Mouse (Mus musculus): ENCODE data around the gene Gm17657. TPM values are rescaled to one million over a fixed set of nuclear protein-coding genes. Genes with fewer than 3 reads are reported as not detected.

The Gm17657 gene
- polyA plus RNA-seq, 1 experiment from 2014 or later = not detected

- 95% methylated on average over 5 of the region's 5 CpGs for WGBS
- H3K27ac ChIP-seq (ENCODE audit: low read length) = no peak within 1 kb of the TSS
- no peak within 1 kb of the TSS for H3K9ac ChIP-seq (ENCODE audit: low read depth, low read length)
- H3K4me3 ChIP-seq (ENCODE audit: low read depth, low read length) = no peak within 1 kb of the TSS
- H3K27me3 ChIP-seq (ENCODE audit: control insufficient read depth, insufficient read depth, low read depth, low read length) = no peaks in the 10 kb centered on the region
- no peaks in the 10 kb centered on the region for H3K9me3 ChIP-seq (replicated peaks; ENCODE audit: control insufficient read depth, low read length, poor library complexity, severe bottlenecking)
- no peaks in the 10 kb centered on the region for H3K36me3 ChIP-seq (ENCODE audit: control insufficient read depth, insufficient read depth, low read length)
- H3K4me2 ChIP-seq (ENCODE audit: low read length) = peak within 1 kb of the TSS; percentile 93; the same call in 1 of the 2 replicates
- H3K4me1 ChIP-seq (ENCODE audit: control insufficient read depth, insufficient read depth, low read length) = peaks cover 13% of the 10 kb centered on the region
- no peak for ATAC-seq
These were observed 2.8 kb upstream of the Gm17657 start, which contains the start of gene Tmem217 for GRCm38 (mm10) chr17:29552162-29552732. TSS of gene Tmem217 (minus strand) at chr17:29552385.

GRCm38 (mm10) chr17:29551019-29551418, 1.6 kb upstream of the Gm17657 start:
- no peak overlapping the region for H3K4me3 ChIP-seq (ENCODE audit: low read depth, low read length)
- ATAC-seq = no peak

GRCm38 (mm10) chr17:29548994-29549393, 444 bp downstream of the Gm17657 start:
- H3K36me3 ChIP-seq (ENCODE audit: control insufficient read depth, insufficient read depth, low read length) = no peaks in the 10 kb centered on the region
- no peak overlapping the region for H3K9ac ChIP-seq (ENCODE audit: low read depth, low read length)
- peak overlapping the region; percentile 93 for H3K4me2 ChIP-seq (ENCODE audit: low read length)
- H3K4me1 ChIP-seq (ENCODE audit: control insufficient read depth, insufficient read depth, low read length) = peaks cover 13% of the 10 kb centered on the region
- ATAC-seq = no peak
- H3K4me3 ChIP-seq (ENCODE audit: low read depth, low read length) = no peak overlapping the region
- no peak overlapping the region for H3K27ac ChIP-seq (ENCODE audit: low read length)
- no peaks in the 10 kb centered on the region for H3K9me3 ChIP-seq (replicated peaks; ENCODE audit: control insufficient read depth, low read length, poor library complexity, severe bottlenecking)
- 58% methylated on average over 8 of the region's 8 CpGs for WGBS
- H3K27me3 ChIP-seq (ENCODE audit: control insufficient read depth, insufficient read depth, low read depth, low read length) = no peaks in the 10 kb centered on the region

More at GRCm38 (mm10) chr17:29551019-29551418, 1.6 kb upstream of the Gm17657 start:
- Histone ChIP-seq H3K27me3 (ENCODE audit: control insufficient read depth, insufficient read depth, low read depth, low read length) (no peaks in the 10 kb centered on the region), H3K4me2 (ENCODE audit: low read length) (peak overlapping the region; percentile 93), H3K9me3 (replicated peaks; ENCODE audit: control insufficient read depth, low read length, poor library complexity, severe bottlenecking) (no peaks in the 10 kb centered on the region), H3K27ac (ENCODE audit: low read length) (no peak overlapping the region), H3K9ac (ENCODE audit: low read depth, low read length) (no peak overlapping the region), H3K36me3 (ENCODE audit: control insufficient read depth, insufficient read depth, low read length) (no peaks in the 10 kb centered on the region), H3K4me1 (ENCODE audit: control insufficient read depth, insufficient read depth, low read length) (peaks cover 13% of the 10 kb centered on the region)
- WGBS = 62% methylated on average over 6 of the region's 6 CpGs

GRCm38 (mm10) chr17:29548494-29548893, 944 bp downstream of the Gm17657 start:
- no peak for ATAC-seq
- WGBS = 78% methylated on average over 3 of the region's 3 CpGs

GRCm38 (mm10) chr17:29545241-29545640, 4.2 kb downstream of the Gm17657 start:
- no peak for ATAC-seq

More at GRCm38 (mm10) chr17:29548494-29548893, 944 bp downstream of the Gm17657 start:
- Histone ChIP-seq H3K9ac (ENCODE audit: low read depth, low read length) (no peak overlapping the region), H3K4me3 (ENCODE audit: low read depth, low read length) (no peak overlapping the region), H3K27me3 (ENCODE audit: control insufficient read depth, insufficient read depth, low read depth, low read length) (no peaks in the 10 kb centered on the region), H3K27ac (ENCODE audit: low read length) (no peak overlapping the region), H3K4me1 (ENCODE audit: control insufficient read depth, insufficient read depth, low read length) (peaks cover 13% of the 10 kb centered on the region), H3K4me2 (ENCODE audit: low read length) (no peak overlapping the region), H3K9me3 (replicated peaks; ENCODE audit: control insufficient read depth, low read length, poor library complexity, severe bottlenecking) (no peaks in the 10 kb centered on the region), H3K36me3 (ENCODE audit: control insufficient read depth, insufficient read depth, low read length) (no peaks in the 10 kb centered on the region)

GRCm38 (mm10) chr17:29544064-29544463, 5.4 kb downstream of the Gm17657 start:
- H3K27me3 ChIP-seq (ENCODE audit: control insufficient read depth, insufficient read depth, low read depth, low read length) = no peaks in the 10 kb centered on the region
- no peak overlapping the region for H3K9ac ChIP-seq (ENCODE audit: low read depth, low read length)
- no peaks in the 10 kb centered on the region for H3K36me3 ChIP-seq (ENCODE audit: control insufficient read depth, insufficient read depth, low read length)
- H3K4me2 ChIP-seq (ENCODE audit: low read length) = no peak overlapping the region
- no peak for ATAC-seq
- no peak overlapping the region for H3K27ac ChIP-seq (ENCODE audit: low read length)
- no peak overlapping the region for H3K4me3 ChIP-seq (ENCODE audit: low read depth, low read length)
- 72% methylated on average over 2 of the region's 2 CpGs for WGBS
- H3K9me3 ChIP-seq (replicated peaks; ENCODE audit: control insufficient read depth, low read length, poor library complexity, severe bottlenecking) = no peaks in the 10 kb centered on the region
- no peaks in the 10 kb centered on the region for H3K4me1 ChIP-seq (ENCODE audit: control insufficient read depth, insufficient read depth, low read length)

More at GRCm38 (mm10) chr17:29545241-29545640, 4.2 kb downstream of the Gm17657 start:
- Histone ChIP-seq H3K9me3 (replicated peaks; ENCODE audit: control insufficient read depth, low read length, poor library complexity, severe bottlenecking) (no peaks in the 10 kb centered on the region), H3K27me3 (ENCODE audit: control insufficient read depth, insufficient read depth, low read depth, low read length) (no peaks in the 10 kb centered on the region), H3K36me3 (ENCODE audit: control insufficient read depth, insufficient read depth, low read length) (no peaks in the 10 kb centered on the region), H3K4me3 (ENCODE audit: low read depth, low read length) (no peak overlapping the region), H3K4me2 (ENCODE audit: low read length) (no peak overlapping the region), H3K4me1 (ENCODE audit: control insufficient read depth, insufficient read depth, low read length) (peaks cover 2% of the 10 kb centered on the region), H3K27ac (ENCODE audit: low read length) (no peak overlapping the region), H3K9ac (ENCODE audit: low read depth, low read length) (no peak overlapping the region)
- WGBS = 94% methylated on average over 5 of the region's 5 CpGs

- 90% methylated on average over 19 of the region's 19 CpGs for WGBS
- no peak overlapping the region for H3K9ac ChIP-seq (ENCODE audit: low read depth, low read length)
- no peak for ATAC-seq
These were observed 6.4 kb downstream of the Gm17657 start for GRCm38 (mm10) chr17:29542831-29543690.

GRCm38 (mm10) chr17:29541419-29541818, 8.0 kb downstream of the Gm17657 start:
- Histone ChIP-seq H3K27me3 (ENCODE audit: control insufficient read depth, insufficient read depth, low read depth, low read length) (no peaks in the 10 kb centered on the region), H3K4me2 (ENCODE audit: low read length) (no peak overlapping the region), H3K4me1 (ENCODE audit: control insufficient read depth, insufficient read depth, low read length) (no peaks in the 10 kb centered on the region), H3K9ac (ENCODE audit: low read depth, low read length) (no peak overlapping the region), H3K27ac (ENCODE audit: low read length) (no peak overlapping the region), H3K36me3 (ENCODE audit: control insufficient read depth, insufficient read depth, low read length) (no peaks in the 10 kb centered on the region), H3K4me3 (ENCODE audit: low read depth, low read length) (no peak overlapping the region), H3K9me3 (replicated peaks; ENCODE audit: control insufficient read depth, low read length, poor library complexity, severe bottlenecking) (no peaks in the 10 kb centered on the region)
- ATAC-seq = no peak
- WGBS = 80% methylated on average over 14 of the region's 14 CpGs

More at GRCm38 (mm10) chr17:29542831-29543690, 6.4 kb downstream of the Gm17657 start:
- no peaks in the 10 kb centered on the region for H3K36me3 ChIP-seq (ENCODE audit: control insufficient read depth, insufficient read depth, low read length)
- H3K9me3 ChIP-seq (replicated peaks; ENCODE audit: control insufficient read depth, low read length, poor library complexity, severe bottlenecking) = no peaks in the 10 kb centered on the region
- H3K4me1 ChIP-seq (ENCODE audit: control insufficient read depth, insufficient read depth, low read length) = no peaks in the 10 kb centered on the region
- no peak overlapping the region for H3K27ac ChIP-seq (ENCODE audit: low read length)
- no peak overlapping the region for H3K4me3 ChIP-seq (ENCODE audit: low read depth, low read length)
- no peak overlapping the region for H3K4me2 ChIP-seq (ENCODE audit: low read length)
- no peaks in the 10 kb centered on the region for H3K27me3 ChIP-seq (ENCODE audit: control insufficient read depth, insufficient read depth, low read depth, low read length)

GRCm38 (mm10) chr17:29540426-29540825, 9.0 kb downstream of the Gm17657 start:
- WGBS = 90% methylated on average over 8 of the region's 8 CpGs
- no peak overlapping the region for H3K27ac ChIP-seq (ENCODE audit: low read length)
- no peaks in the 10 kb centered on the region for H3K27me3 ChIP-seq (ENCODE audit: control insufficient read depth, insufficient read depth, low read depth, low read length)
- H3K9ac ChIP-seq (ENCODE audit: low read depth, low read length) = no peak overlapping the region
- no peaks in the 10 kb centered on the region for H3K36me3 ChIP-seq (ENCODE audit: control insufficient read depth, insufficient read depth, low read length)
- H3K4me2 ChIP-seq (ENCODE audit: low read length) = no peak overlapping the region
- H3K9me3 ChIP-seq (replicated peaks; ENCODE audit: control insufficient read depth, low read length, poor library complexity, severe bottlenecking) = 0 out of 2 replicates have a peak, but pooled peaks cover 2% of the 10 kb centered on the region
- no peaks in the 10 kb centered on the region for H3K4me1 ChIP-seq (ENCODE audit: control insufficient read depth, insufficient read depth, low read length)
- no peak for ATAC-seq
- H3K4me3 ChIP-seq (ENCODE audit: low read depth, low read length) = no peak overlapping the region

All from midbrain, embryonic 16.5 days (tissue).